7 mouse cellular contexts compared by ENCODE assay signal in the genomic region with DNA sequence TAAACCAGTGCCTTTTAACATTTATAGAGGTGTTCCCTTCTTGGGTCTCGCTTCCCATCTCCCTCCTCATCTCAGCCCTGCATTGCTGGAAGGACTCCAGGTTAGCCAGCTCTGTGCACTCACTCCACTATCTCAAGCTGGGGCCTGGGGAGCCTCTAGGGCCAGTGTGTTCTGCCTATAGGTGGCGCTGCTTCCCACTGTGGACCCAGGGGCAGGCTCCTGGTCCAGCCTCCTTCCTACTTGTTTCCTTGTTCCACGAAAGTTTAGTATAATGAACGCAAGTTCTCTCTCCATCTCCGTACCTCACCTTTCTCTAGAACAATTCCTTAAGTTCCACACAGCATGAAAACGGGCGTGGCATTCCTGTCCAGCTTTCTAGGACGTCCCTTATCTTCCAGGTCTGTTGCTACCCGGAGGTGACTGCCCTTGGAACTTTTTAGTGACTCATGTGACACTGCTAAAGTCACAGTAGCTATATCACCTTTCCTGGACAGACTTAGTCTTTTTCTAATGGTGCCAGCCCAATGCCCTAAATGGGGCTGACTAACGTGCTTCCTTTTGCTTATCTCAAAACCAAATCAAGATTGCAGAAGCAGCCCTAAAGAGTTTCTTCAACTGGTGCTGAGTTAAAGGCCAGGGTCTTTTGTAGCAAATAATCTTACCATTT. TPM values are rescaled to one million over a fixed set of nuclear protein-coding genes. Genes with fewer than 3 reads are reported as not detected.
DNase-seq lines count a peak whose midpoint lies in the region; ATAC-seq lines count a peak whose summit lies in the region.

No protein-coding gene starts in this region.

- no peak overlapping the region for H3K4me3 ChIP-seq in intestine, embryonic 15.5 days (replicated peaks)

- peaks cover 13% of the 10 kb centered on the region; the same call in 1 of the 2 replicates for H3K36me3 ChIP-seq in intestine, embryonic 15.5 days

- no peaks in the 10 kb centered on the region for H3K4me1 ChIP-seq in intestine, embryonic 15.5 days (replicated peaks)

- peak; percentile 50 for ATAC-seq in activated CD4-positive, CD25-positive, alpha-beta regulatory T cell, adult 4 months
- ATAC-seq in intestine, embryonic 15.5 days = peak; percentile 92
- peak; percentile 95 for ATAC-seq in megakaryocyte-erythroid progenitor cell, adult 5-6 weeks (replicated peaks; ENCODE audit: low FRiP score, low TSS enrichment, poor library complexity, severe bottlenecking)

- intact Hi-C loops in left cerebral cortex, postnatal 14 days (cut with DNase I) = no loop called here

- 27% methylated on average over 10 of the region's 10 CpGs for WGBS in intestine, embryonic 15.5 days

- 0 out of 2 replicates have a peak overlapping the region, but pooled peaks have one; percentile 12 for H3K4me2 ChIP-seq in intestine, embryonic 15.5 days (replicated peaks)

- H3K9ac ChIP-seq in intestine, embryonic 15.5 days = no peak overlapping the region

- no peak overlapping the region for H3K27ac ChIP-seq in intestine, embryonic 15.5 days

- peak; percentile 75 to 79 for DNase-seq in cerebellum, postnatal 10 days
- DNase-seq in gastrocnemius, adult 8-10 months (ENCODE audit: low spot score in 2 of 2) = peak; percentile 53 to 55
- peak; percentile 41 to 71 for DNase-seq in left cerebral cortex, postnatal 14 days (ENCODE audit: low spot score in 2 of 2)
- peak; percentile 35 for DNase-seq in spleen, adult 12 weeks (ENCODE audit: low spot score)

- no peaks in the 10 kb centered on the region for H3K9me3 ChIP-seq in intestine, embryonic 15.5 days

- H3K27me3 ChIP-seq in intestine, embryonic 15.5 days (replicated peaks) = no peaks in the 10 kb centered on the region

RNA-seq across cellular contexts. Expression of gene Arpc5, which starts 12.9 kb away (rescaled TPM):
- polyA plus RNA-seq in activated CD4-positive, CD25-positive, alpha-beta regulatory T cell, adult 4 months (2017; shearing (Covaris generic)) = 100 to 1,000 TPM; 631 to 671 TPM
- 1 to 10 TPM; 7.3 to 9.8 (median 8.7) TPM for total RNA-seq in gastrocnemius, adult 8-10 months (2022)
- polyA plus RNA-seq in intestine, embryonic 15.5 days (2015; fragmentation: Nextera tagmentation; extraction: Ambion mirVana) = 327 and 358 TPM in 2 replicates
- total RNA-seq in left cerebral cortex, postnatal 14 days (2021) = 100 to 1,000 TPM; 146 to 147 TPM
- 154 and 163 TPM in 2 replicates for total RNA-seq in megakaryocyte-erythroid progenitor cell, adult 5-6 weeks (2014; fragmentation: Nextera tagmentation)
- 112 and 121 TPM in 2 replicates for total RNA-seq in megakaryocyte-erythroid progenitor cell, adult 5-6 weeks (2017)

RNA-seq across cellular contexts. Expression of gene Rgl1, which starts 13.1 kb away (rescaled TPM):
- polyA plus RNA-seq in activated CD4-positive, CD25-positive, alpha-beta regulatory T cell, adult 4 months (2017; shearing (Covaris generic)) = under 1 TPM; 0.07 to 0.37 TPM
- 1 to 10 TPM; 2.9 to 9.4 (median 5.3) TPM for total RNA-seq in gastrocnemius, adult 8-10 months (2022)
- polyA plus RNA-seq in intestine, embryonic 15.5 days (2015; fragmentation: Nextera tagmentation; extraction: Ambion mirVana) = 44.2 and 44.8 TPM in 2 replicates
- total RNA-seq in left cerebral cortex, postnatal 14 days (2021) = 100 to 1,000 TPM; 103 to 105 TPM
- 2.8 and 7.3 TPM in 2 replicates for total RNA-seq in megakaryocyte-erythroid progenitor cell, adult 5-6 weeks (2014; fragmentation: Nextera tagmentation)
- total RNA-seq in megakaryocyte-erythroid progenitor cell, adult 5-6 weeks (2017) = 2.7 and 4.5 TPM in 2 replicates

RNA-seq across cellular contexts. Expression of gene Ncf2, which starts 20.8 kb away (rescaled TPM):
- polyA plus RNA-seq in activated CD4-positive, CD25-positive, alpha-beta regulatory T cell, adult 4 months (2017; shearing (Covaris generic)) = 1 to 10 TPM; 2.2 to 2.9 TPM
- total RNA-seq in gastrocnemius, adult 8-10 months (2022) = 1 to 10 TPM in 1 of 4 experiments, under 1 TPM in 3; 0.34 to 1.1 (median 0.48) TPM
- polyA plus RNA-seq in intestine, embryonic 15.5 days (2015; fragmentation: Nextera tagmentation; extraction: Ambion mirVana) = 8.3 and 8.8 TPM in 2 replicates
- 1 to 10 TPM; 3.4 to 3.9 TPM for total RNA-seq in left cerebral cortex, postnatal 14 days (2021)
- 9.9 and 10.2 TPM in 2 replicates for total RNA-seq in megakaryocyte-erythroid progenitor cell, adult 5-6 weeks (2014; fragmentation: Nextera tagmentation)
- total RNA-seq in megakaryocyte-erythroid progenitor cell, adult 5-6 weeks (2017) = 24.3 and 37.1 TPM in 2 replicates

RNA-seq across cellular contexts. Expression of gene Apobec4, which starts 28.9 kb away (rescaled TPM):
- not detected for polyA plus RNA-seq in activated CD4-positive, CD25-positive, alpha-beta regulatory T cell, adult 4 months (2017; shearing (Covaris generic))
- not detected for total RNA-seq in gastrocnemius, adult 8-10 months (2022)
- not detected in 2 replicates for polyA plus RNA-seq in intestine, embryonic 15.5 days (2015; fragmentation: Nextera tagmentation; extraction: Ambion mirVana)
- total RNA-seq in left cerebral cortex, postnatal 14 days (2021) = not detected
- not detected in 2 replicates for total RNA-seq in megakaryocyte-erythroid progenitor cell, adult 5-6 weeks (2014; fragmentation: Nextera tagmentation)
- total RNA-seq in megakaryocyte-erythroid progenitor cell, adult 5-6 weeks (2017) = not detected in 2 replicates

Comparison
In these comparisons a context has a peak if more than half of its experiments do, and no peak if none do; other contexts are left out.
1. RNA of gene Arpc5, which starts 12.9 kb away (total RNA-seq): 112 to 163 TPM in megakaryocyte-erythroid progenitor cell, adult 5-6 weeks and 146 to 147 TPM in left cerebral cortex, postnatal 14 days; 7.3 to 9.8 TPM in gastrocnemius, adult 8-10 months; every median in the first group is over 10 times any median in the second.
2. RNA of gene Rgl1, which starts 13.1 kb away (total RNA-seq): 103 to 105 TPM in left cerebral cortex, postnatal 14 days; 2.7 to 7.3 TPM in megakaryocyte-erythroid progenitor cell, adult 5-6 weeks and 2.9 to 9.4 TPM in gastrocnemius, adult 8-10 months; every median in the first group is over 4 times any median in the second.
3. Peak in every context shown above with its lines, with median percentiles within 50 percentile points of each other: ATAC-seq and DNase-seq.